Mouse (Mus musculus) embryonic fibroblast, embryonic 13.5 days (primary cell): ENCODE data around the gene D6Ertd527e.

Experiments used
- CTCF ChIP-seq: IDR thresholded peaks from 2 replicates; pipeline ENCODE4 v1.5.1; 2011; ENCODE audit warnings: mild to moderate bottlenecking, control low read depth, low read length, moderate library complexity, borderline replicate concordance; ENCODE audit not compliant: insufficient read depth
- POLR2A ChIP-seq: IDR thresholded peaks from 2 replicates; pipeline ENCODE4 v1.6.1; 2011; ENCODE audit warnings: low read depth, mild to moderate bottlenecking, control low read depth, low read length, moderate library complexity

DNA sequence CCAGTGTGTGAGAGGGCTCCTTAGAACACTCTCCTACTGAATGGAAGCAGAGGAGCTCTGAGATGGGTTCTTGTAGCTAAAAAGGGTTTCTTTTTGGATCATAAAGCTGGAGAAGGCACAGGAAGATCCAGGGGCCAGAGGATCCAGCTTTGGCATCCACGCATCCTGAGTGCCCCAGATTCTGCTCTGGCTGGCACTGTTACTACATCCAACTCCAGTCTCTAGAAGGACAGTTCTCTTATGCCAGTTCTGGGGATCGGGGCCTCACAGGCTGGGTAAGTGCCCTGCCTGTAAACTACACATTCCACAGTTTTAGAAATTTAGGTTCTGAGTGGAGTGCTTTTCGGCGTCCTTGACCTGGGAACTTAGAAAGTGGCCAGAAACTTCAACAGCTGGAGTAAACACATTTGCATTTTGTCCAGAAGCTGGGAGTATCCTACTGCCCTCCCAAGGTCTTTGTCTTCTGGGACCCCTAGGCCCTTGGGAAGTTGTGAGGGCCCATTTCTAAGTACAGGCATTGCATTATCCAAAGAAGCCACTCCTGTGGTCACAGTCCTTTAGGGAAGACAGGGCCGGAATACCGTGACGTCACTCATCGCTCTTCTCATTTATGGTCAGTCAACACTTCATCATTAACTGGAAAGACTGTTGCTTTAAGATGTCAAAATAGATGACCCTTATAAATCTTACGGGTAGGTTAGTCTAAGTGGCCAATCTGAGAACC lies 4.1 kb upstream of the D6Ertd527e start:
- TF ChIP-seq CTCF: no peak
- no peak for TF ChIP-seq POLR2A
